Mouse (Mus musculus): ENCODE measurements around the gene Zswim9.
"Not testable (repeated sequence)": the region's sequence is repeated elsewhere in the genome, so short reads cannot be mapped to it uniquely, and the experiment has no call there.

Zswim9 gene

GRCm38 (mm10) chr7:13278308-13278891, at the start of gene Zswim9:
Gene Zswim9, minus strand, starts transcription at chr7:13278721.
- peak; percentile 96 for DNase-seq

GRCm38 (mm10) chr7:13324316-13324715, 45.8 kb upstream of the Zswim9 start, which contains the start of gene Pla2g4c:
Gene Pla2g4c, plus strand, starts transcription at chr7:13324655.
- DNase-seq: no peak

- DNase-seq: no peak
These were observed 42.9 kb upstream of the Zswim9 start for GRCm38 (mm10) chr7:13321424-13321823.

GRCm38 (mm10) chr7:13314095-13314597, 35.6 kb upstream of the Zswim9 start:
- DNase-seq: no peak

- DNase-seq: no peak
These were observed 32.9 kb upstream of the Zswim9 start for GRCm38 (mm10) chr7:13311401-13311800.

GRCm38 (mm10) chr7:13310493-13311199, 32.1 kb upstream of the Zswim9 start:
- no peak for DNase-seq

GRCm38 (mm10) chr7:13309407-13309806, 30.9 kb upstream of the Zswim9 start:
- no peak for DNase-seq

GRCm38 (mm10) chr7:13303372-13303771, 24.9 kb upstream of the Zswim9 start:
- DNase-seq: no peak

- DNase-seq: peak; percentile 47
These were observed 24.3 kb upstream of the Zswim9 start for GRCm38 (mm10) chr7:13302780-13303179.

GRCm38 (mm10) chr7:13301643-13302042, 23.1 kb upstream of the Zswim9 start:
- no peak for DNase-seq

- DNase-seq: no peak
These were observed 20.3 kb upstream of the Zswim9 start for GRCm38 (mm10) chr7:13298821-13299220.

GRCm38 (mm10) chr7:13297636-13298035, 19.1 kb upstream of the Zswim9 start:
- no peak for DNase-seq

GRCm38 (mm10) chr7:13295256-13295655, 16.7 kb upstream of the Zswim9 start:
- DNase-seq: no peak

GRCm38 (mm10) chr7:13293878-13294855, 15.6 kb upstream of the Zswim9 start:
- DNase-seq: no peak

GRCm38 (mm10) chr7:13291370-13291769, 12.8 kb upstream of the Zswim9 start:
- DNase-seq: no peak

- DNase-seq: no peak
These were observed 11.6 kb upstream of the Zswim9 start for GRCm38 (mm10) chr7:13290041-13290675.

- no peak for DNase-seq
These were observed 10.1 kb upstream of the Zswim9 start for GRCm38 (mm10) chr7:13288621-13289020.

GRCm38 (mm10) chr7:13278957-13279356, 436 bp upstream of the Zswim9 start:
- DNase-seq: not testable (repeated sequence)

- no peak for DNase-seq
These were observed 688 bp downstream of the Zswim9 start for GRCm38 (mm10) chr7:13277833-13278232.

- DNase-seq: no peak
These were observed 1.4 kb downstream of the Zswim9 start, which contains the start of gene Lig1 for GRCm38 (mm10) chr7:13277081-13277480. Gene Lig1, plus strand, starts transcription at chr7:13277283.

- no peak for DNase-seq
These were observed 6.8 kb downstream of the Zswim9 start for GRCm38 (mm10) chr7:13271704-13272103.

- no peak for DNase-seq
These were observed 9.1 kb downstream of the Zswim9 start for GRCm38 (mm10) chr7:13269394-13269793.

Data from thymus, postnatal 4 days (tissue).